Mouse (Mus musculus): ENCODE measurements around the gene Kif3a.
"Not testable (repeated sequence)": the region's sequence is repeated elsewhere in the genome, so short reads cannot be mapped to it uniquely, and the experiment has no call there.

GRCm38 (mm10) chr11:53557992-53558391, 9.2 kb upstream of the Kif3a start:
- not testable (repeated sequence) for TF ChIP-seq MAZ (IDR thresholded peaks at IDR 0.05; ENCODE audit: low read depth, low read length); TBP (conservative IDR thresholded peaks at IDR 0.05; ENCODE audit: low read depth, low read length); UBTF (IDR thresholded peaks at IDR 0.05; ENCODE audit: low read depth, low read length); CTCF (conservative IDR thresholded peaks at IDR 0.05 in 1 of 2, IDR thresholded peaks at IDR 0.05 in 1 of 2; ENCODE audit: low read depth in 2 of 2, low read length in 2 of 2); CHD2 (IDR thresholded peaks at IDR 0.05; ENCODE audit: low read length)
